Mouse (Mus musculus): ENCODE measurements around the gene St8sia1. TPM values are rescaled to one million over a fixed set of nuclear protein-coding genes. Genes with fewer than 3 reads are reported as not detected.

St8sia1 gene
- polyA plus RNA-seq, 1 experiment from 2014 or later = 1.1 TPM

- no peak for ATAC-seq (ENCODE audit: insufficient number of reproducible peaks, insufficient read depth, low FRiP score, low read depth)
- H3K27me3 ChIP-seq (ENCODE audit: control insufficient read depth, insufficient read depth, low read length) = no peaks in the 10 kb centered on the region
- no peaks in the 10 kb centered on the region for H3K4me1 ChIP-seq (ENCODE audit: control insufficient read depth, insufficient read depth, low read length)
- H3K36me3 ChIP-seq (ENCODE audit: control insufficient read depth, insufficient read depth, low read length) = no peaks in the 10 kb centered on the region
- H3K27ac ChIP-seq (ENCODE audit: low read length) = no peak overlapping the region
- no peak overlapping the region for H3K4me3 ChIP-seq (ENCODE audit: low read depth, low read length)
- H3K4me2 ChIP-seq (replicated peaks; ENCODE audit: low read depth, low read length) = no peak overlapping the region
- H3K9ac ChIP-seq (replicated peaks; ENCODE audit: low read depth, low read length) = no peak overlapping the region
- H3K9me3 ChIP-seq (ENCODE audit: control insufficient read depth, low read depth, low read length) = no peaks in the 10 kb centered on the region
- WGBS = 89% methylated on average over 6 of the region's 6 CpGs
Observed at GRCm38 (mm10) chr6:142890321-142890720, 73.9 kb downstream of the St8sia1 start.

- Histone ChIP-seq H3K27ac (ENCODE audit: low read length) (no peak overlapping the region), H3K9ac (replicated peaks; ENCODE audit: low read depth, low read length) (no peak overlapping the region), H3K9me3 (ENCODE audit: control insufficient read depth, low read depth, low read length) (no peaks in the 10 kb centered on the region), H3K36me3 (ENCODE audit: control insufficient read depth, insufficient read depth, low read length) (no peaks in the 10 kb centered on the region), H3K4me2 (replicated peaks; ENCODE audit: low read depth, low read length) (no peak overlapping the region), H3K27me3 (ENCODE audit: control insufficient read depth, insufficient read depth, low read length) (no peaks in the 10 kb centered on the region), H3K4me3 (ENCODE audit: low read depth, low read length) (no peak overlapping the region), H3K4me1 (ENCODE audit: control insufficient read depth, insufficient read depth, low read length) (no peaks in the 10 kb centered on the region)
- WGBS = 90% methylated on average over 9 of the region's 9 CpGs
- ATAC-seq (ENCODE audit: insufficient number of reproducible peaks, insufficient read depth, low FRiP score, low read depth) = no peak
Observed at GRCm38 (mm10) chr6:142888970-142889740, 75.1 kb downstream of the St8sia1 start.

GRCm38 (mm10) chr6:142888346-142888745, 75.9 kb downstream of the St8sia1 start:
- Histone ChIP-seq H3K36me3 (ENCODE audit: control insufficient read depth, insufficient read depth, low read length) (no peaks in the 10 kb centered on the region), H3K9ac (replicated peaks; ENCODE audit: low read depth, low read length) (no peak overlapping the region), H3K4me1 (ENCODE audit: control insufficient read depth, insufficient read depth, low read length) (no peaks in the 10 kb centered on the region), H3K4me3 (ENCODE audit: low read depth, low read length) (no peak overlapping the region), H3K4me2 (replicated peaks; ENCODE audit: low read depth, low read length) (no peak overlapping the region), H3K9me3 (ENCODE audit: control insufficient read depth, low read depth, low read length) (no peaks in the 10 kb centered on the region), H3K27ac (ENCODE audit: low read length) (no peak overlapping the region), H3K27me3 (ENCODE audit: control insufficient read depth, insufficient read depth, low read length) (no peaks in the 10 kb centered on the region)
- WGBS = 77% methylated on average over 6 of the region's 6 CpGs
- ATAC-seq (ENCODE audit: insufficient number of reproducible peaks, insufficient read depth, low FRiP score, low read depth) = no peak

- no peak overlapping the region for H3K4me2 ChIP-seq (replicated peaks; ENCODE audit: low read depth, low read length)
- 76% methylated on average over 1 of the region's 1 CpGs for WGBS
- H3K9me3 ChIP-seq (ENCODE audit: control insufficient read depth, low read depth, low read length) = no peaks in the 10 kb centered on the region
- ATAC-seq (ENCODE audit: insufficient number of reproducible peaks, insufficient read depth, low FRiP score, low read depth) = no peak
- H3K4me3 ChIP-seq (ENCODE audit: low read depth, low read length) = no peak overlapping the region
- H3K36me3 ChIP-seq (ENCODE audit: control insufficient read depth, insufficient read depth, low read length) = no peaks in the 10 kb centered on the region
- no peaks in the 10 kb centered on the region for H3K4me1 ChIP-seq (ENCODE audit: control insufficient read depth, insufficient read depth, low read length)
- no peak overlapping the region for H3K27ac ChIP-seq (ENCODE audit: low read length)
- no peak overlapping the region for H3K9ac ChIP-seq (replicated peaks; ENCODE audit: low read depth, low read length)
- no peaks in the 10 kb centered on the region for H3K27me3 ChIP-seq (ENCODE audit: control insufficient read depth, insufficient read depth, low read length)
Observed at GRCm38 (mm10) chr6:142887375-142887774, 76.9 kb downstream of the St8sia1 start.

GRCm38 (mm10) chr6:142885364-142886154, 78.7 kb downstream of the St8sia1 start:
- no peak overlapping the region for H3K27ac ChIP-seq (ENCODE audit: low read length)
- no peak for ATAC-seq (ENCODE audit: insufficient number of reproducible peaks, insufficient read depth, low FRiP score, low read depth)
- H3K27me3 ChIP-seq (ENCODE audit: control insufficient read depth, insufficient read depth, low read length) = no peaks in the 10 kb centered on the region
- H3K9me3 ChIP-seq (ENCODE audit: control insufficient read depth, low read depth, low read length) = no peaks in the 10 kb centered on the region
- H3K4me3 ChIP-seq (ENCODE audit: low read depth, low read length) = no peak overlapping the region
- no peaks in the 10 kb centered on the region for H3K36me3 ChIP-seq (ENCODE audit: control insufficient read depth, insufficient read depth, low read length)
- WGBS = 76% methylated on average over 11 of the region's 11 CpGs
- H3K4me1 ChIP-seq (ENCODE audit: control insufficient read depth, insufficient read depth, low read length) = no peaks in the 10 kb centered on the region
- H3K4me2 ChIP-seq (replicated peaks; ENCODE audit: low read depth, low read length) = no peak overlapping the region
- no peak overlapping the region for H3K9ac ChIP-seq (replicated peaks; ENCODE audit: low read depth, low read length)

- no peak overlapping the region for H3K4me3 ChIP-seq (ENCODE audit: low read depth, low read length)
- H3K27me3 ChIP-seq (ENCODE audit: control insufficient read depth, insufficient read depth, low read length) = no peaks in the 10 kb centered on the region
- 59% methylated on average over 9 of the region's 9 CpGs for WGBS
- no peaks in the 10 kb centered on the region for H3K9me3 ChIP-seq (ENCODE audit: control insufficient read depth, low read depth, low read length)
- no peak overlapping the region for H3K4me2 ChIP-seq (replicated peaks; ENCODE audit: low read depth, low read length)
- H3K4me1 ChIP-seq (ENCODE audit: control insufficient read depth, insufficient read depth, low read length) = peaks cover 11% of the 10 kb centered on the region
- H3K9ac ChIP-seq (replicated peaks; ENCODE audit: low read depth, low read length) = no peak overlapping the region
- ATAC-seq (ENCODE audit: insufficient number of reproducible peaks, insufficient read depth, low FRiP score, low read depth) = no peak
- no peak overlapping the region for H3K27ac ChIP-seq (ENCODE audit: low read length)
- no peaks in the 10 kb centered on the region for H3K36me3 ChIP-seq (ENCODE audit: control insufficient read depth, insufficient read depth, low read length)
Observed at GRCm38 (mm10) chr6:142884128-142884527, 80.1 kb downstream of the St8sia1 start.

GRCm38 (mm10) chr6:142880849-142881470, 83.3 kb downstream of the St8sia1 start:
- Histone ChIP-seq H3K27me3 (ENCODE audit: control insufficient read depth, insufficient read depth, low read length) (no peaks in the 10 kb centered on the region), H3K4me2 (replicated peaks; ENCODE audit: low read depth, low read length) (no peak overlapping the region), H3K4me1 (ENCODE audit: control insufficient read depth, insufficient read depth, low read length) (peaks cover 19% of the 10 kb centered on the region), H3K9ac (replicated peaks; ENCODE audit: low read depth, low read length) (no peak overlapping the region), H3K36me3 (ENCODE audit: control insufficient read depth, insufficient read depth, low read length) (no peaks in the 10 kb centered on the region), H3K4me3 (ENCODE audit: low read depth, low read length) (no peak overlapping the region), H3K27ac (ENCODE audit: low read length) (no peak overlapping the region), H3K9me3 (ENCODE audit: control insufficient read depth, low read depth, low read length) (no peaks in the 10 kb centered on the region)
- ATAC-seq (ENCODE audit: insufficient number of reproducible peaks, insufficient read depth, low FRiP score, low read depth) = no peak
- WGBS = 88% methylated on average over 8 of the region's 8 CpGs
